Mouse (Mus musculus): ENCODE measurements at regions not wholly inside any gene's neighbourhood (a gene's known extent, or its start where the extent isn't known, plus 50 kb on each side); places are given as distances from the start of the nearest gene placed in this dataset.

DNA sequence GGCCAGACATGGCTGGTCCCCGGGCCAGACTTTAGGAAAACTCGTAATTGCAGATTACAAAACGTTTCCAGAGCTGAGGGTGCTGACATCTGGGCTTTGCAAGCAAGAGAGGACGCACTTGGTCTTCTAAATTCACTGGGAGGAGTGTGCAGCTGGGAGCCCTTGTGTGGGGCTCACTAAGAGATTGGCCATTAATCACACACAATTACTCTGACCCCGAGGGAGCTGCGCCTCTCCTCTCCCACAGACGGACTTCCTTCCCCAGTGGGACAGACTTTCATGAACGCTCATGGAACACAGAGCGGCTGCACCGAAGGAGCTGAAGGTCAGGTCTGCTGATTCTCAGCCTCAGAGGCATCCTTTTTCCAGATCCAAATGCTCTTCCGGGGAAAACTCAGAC is 407.2 kb downstream of the Med13l start:
- DNase-seq (ENCODE audit: extremely low spot score, low read depth, low spot score), result no peak

DNA sequence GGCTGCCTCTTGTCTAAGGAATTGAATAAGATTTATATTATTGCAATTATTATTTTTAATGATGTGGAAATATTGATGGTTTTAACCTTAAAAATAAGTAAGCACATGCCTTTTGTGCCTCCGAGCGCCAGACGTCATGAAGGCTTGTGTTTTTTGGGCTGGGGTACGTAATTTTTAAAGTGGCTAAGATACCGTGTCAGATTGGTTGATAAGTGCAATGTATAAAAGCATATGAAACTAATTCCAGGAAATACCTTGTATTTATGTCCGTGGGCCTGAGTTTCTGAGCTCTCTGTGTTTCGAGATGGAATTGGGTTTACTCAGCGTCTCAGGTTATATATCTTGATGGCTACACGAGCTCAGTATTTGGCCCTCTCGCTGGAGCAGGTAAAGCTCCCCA is 414.7 kb downstream of the Med13l start:
- DNase-seq (ENCODE audit: extremely low spot score, low read depth, low spot score), result no peak

DNA sequence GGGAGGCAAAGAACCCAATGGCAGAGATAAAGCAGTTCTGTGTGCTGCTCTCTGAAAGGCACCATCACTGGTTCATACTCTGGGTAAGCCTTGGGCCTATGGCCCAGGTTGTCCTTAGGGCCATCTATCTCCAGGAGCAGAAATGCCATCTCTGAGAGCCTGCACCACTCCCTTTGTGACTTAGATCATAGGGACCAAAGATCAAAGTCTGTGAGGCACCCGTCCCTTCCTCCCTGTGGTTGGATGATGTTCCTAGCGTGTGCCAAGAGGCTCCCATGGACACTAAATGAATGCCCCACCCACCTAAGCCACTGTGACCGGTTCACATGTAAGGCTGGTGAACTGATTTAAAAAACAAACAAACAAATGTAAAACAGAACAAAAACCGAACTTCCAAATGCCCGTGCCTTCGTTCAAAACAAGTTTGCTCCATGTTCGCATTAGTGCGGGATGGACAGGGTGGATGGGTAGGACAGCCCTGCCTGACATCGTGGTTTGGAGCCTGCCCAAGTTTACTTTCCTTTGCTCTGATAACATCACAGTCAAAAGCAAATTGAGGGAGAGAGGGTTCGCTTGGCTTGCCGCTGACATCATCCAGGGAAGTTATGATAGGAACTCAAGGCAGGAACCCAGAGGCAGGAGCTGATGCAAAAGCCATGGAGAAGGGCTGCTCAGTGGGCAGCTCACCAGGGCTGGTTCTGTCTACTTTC is 418.6 kb downstream of the Med13l start:
- DNase-seq (ENCODE audit: extremely low spot score, low read depth, low spot score), result no peak

DNA sequence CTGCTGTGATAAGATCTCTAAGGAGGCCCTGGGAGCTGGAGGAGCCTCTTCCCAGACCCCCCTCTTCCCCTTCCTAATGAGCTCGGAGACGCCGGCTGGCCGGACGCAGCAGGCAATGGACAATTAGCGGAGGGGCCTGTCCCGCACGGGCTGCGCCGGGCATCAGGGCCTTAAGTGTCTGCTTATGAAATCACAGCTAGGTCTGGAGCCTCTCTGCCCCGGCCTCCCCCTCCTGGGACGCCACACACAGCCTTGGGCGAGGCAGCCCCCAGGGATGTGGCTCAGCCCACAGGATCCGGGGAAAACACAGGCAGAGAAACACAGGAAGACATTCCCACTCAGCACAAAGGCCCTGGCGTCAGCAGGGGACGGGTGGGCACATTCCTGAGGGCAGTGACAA is 420.6 kb downstream of the Med13l start:
- no peak for DNase-seq (ENCODE audit: extremely low spot score, low read depth, low spot score)

DNA sequence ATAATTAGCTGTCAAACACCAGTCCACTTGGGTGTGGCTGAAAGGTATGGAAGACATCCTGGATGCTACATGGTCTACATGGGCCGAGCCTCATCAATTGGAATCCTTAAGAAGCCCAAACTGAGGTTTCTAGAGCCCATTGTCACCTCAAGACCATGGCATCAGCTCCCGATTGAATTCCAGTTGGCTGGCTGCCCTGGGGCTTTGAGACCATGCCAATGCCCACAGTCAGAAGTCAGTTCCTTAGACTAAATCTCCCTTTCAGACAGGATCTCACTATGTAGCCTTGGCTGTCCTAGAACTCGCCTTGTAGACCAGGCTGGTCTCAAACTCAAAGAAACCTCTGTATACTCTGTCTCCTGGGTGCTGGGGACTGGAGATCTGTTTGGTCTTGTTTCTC is 423.8 kb downstream of the Med13l start:
- DNase-seq (ENCODE audit: extremely low spot score, low read depth, low spot score), result no peak

DNA sequence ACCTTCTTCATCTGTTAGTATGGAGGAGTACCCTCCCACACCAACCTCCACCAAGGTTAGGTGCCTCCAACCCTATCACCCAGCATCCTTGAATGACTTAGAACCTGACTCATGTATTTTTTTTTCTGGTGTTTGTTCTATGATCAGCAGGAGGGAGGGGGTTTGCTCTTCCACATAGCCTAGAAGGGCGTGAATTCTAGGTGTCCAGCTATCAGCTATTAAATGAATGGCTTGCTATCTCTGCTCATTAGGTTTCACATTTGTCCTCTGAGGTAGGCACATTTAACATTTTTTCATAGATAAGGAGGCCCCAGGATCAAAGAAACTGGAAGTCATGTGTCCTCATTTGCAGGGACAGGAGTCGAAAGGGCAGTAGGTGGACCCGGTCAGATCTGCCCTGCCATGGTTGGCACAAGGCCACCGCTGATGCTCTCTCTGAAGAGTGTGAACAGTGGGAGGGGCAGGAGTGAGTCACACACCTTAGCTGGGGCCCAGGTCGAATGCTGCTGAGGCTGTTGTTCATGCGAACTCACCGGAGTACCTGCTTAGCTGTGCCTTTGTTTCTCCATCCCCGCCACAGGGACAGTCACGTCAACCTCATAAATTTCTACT is 424.4 kb downstream of the Med13l start:
- DNase-seq (ENCODE audit: extremely low spot score, low read depth, low spot score), result no peak

DNA sequence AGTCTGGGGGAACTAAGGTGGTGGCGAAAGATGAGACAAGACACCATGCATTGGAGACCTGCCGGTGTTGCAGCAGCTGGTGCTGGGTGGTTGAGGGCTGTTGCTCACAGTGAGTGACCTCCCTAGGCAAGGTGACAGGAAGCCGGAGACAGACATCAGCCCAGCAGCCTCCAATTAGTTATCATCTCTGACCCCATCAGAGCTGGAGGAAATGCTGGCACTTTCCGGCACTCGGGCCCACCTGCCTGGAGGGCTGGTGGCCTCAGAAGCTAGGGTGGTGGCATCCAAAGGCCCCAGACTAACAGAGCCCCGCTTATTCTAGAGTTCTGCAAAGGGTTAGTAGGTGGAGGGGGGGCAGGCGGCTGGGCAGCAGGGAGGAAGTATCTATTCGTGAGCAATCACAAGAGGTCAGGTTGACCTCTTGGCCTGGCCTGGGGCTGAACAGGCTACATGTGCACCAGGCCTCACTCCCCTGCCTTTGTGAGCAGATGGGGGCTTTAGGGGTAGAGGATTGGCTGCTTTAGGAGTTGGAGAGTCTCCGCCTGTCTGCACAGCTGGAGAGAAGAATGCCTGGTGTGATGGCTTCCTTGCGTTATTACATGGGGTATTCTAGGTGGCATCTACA is 427.0 kb downstream of the Med13l start:
- no peak for DNase-seq (ENCODE audit: extremely low spot score, low read depth, low spot score)

DNA sequence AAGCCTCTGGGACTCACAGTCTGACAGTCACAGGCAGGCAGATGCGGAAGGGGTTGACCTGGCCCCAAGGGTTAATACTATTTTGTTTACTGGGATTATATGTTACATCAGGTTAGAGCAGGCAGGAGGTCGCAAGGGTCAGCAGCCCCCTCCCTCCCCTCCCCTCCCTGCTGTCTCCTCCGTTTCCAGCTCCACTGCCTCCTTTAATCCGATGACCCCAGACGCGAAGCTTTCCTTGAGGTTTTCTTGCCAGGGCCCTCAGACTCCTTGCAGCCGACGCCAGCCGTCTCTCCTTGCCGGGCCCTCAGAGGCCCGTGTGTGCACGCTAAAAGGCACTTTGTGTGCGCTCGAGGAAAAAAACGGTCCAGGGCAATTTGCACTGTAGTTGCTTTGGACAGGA is 438.6 kb downstream of the Med13l start:
- no peak for DNase-seq (ENCODE audit: extremely low spot score, low read depth, low spot score)

DNA sequence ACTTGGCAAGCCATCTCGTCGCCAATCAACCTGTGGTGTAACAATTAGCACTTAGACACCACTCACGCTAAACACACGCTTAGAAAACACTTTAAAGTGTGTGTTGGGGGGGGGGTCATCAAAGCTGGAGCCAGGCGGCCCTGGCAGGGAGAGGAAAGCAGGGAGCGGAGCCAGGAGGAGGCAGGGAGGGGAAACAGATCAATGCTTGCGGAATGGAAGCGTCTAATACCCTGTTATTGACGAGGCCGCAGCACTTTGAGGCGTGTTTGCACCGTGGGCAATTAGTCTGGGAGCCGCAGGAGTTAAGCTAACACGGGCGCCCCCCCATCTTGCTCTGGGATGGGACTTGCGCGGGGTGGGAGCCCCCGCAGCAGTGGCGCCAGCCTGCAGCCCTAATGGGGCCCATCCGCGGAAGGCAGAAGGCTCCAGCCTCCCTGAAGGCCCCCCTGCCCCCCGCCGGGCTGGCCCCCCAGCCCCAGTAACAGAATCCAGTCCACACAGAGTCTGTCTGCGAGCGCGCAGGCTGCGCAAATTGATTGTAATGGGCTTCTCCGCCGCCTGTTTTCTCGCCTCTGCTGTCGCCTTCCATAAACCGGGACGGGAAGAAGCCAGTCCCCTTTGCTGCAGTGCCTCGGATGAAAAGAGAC is 445.5 kb downstream of the Med13l start:
- DNase-seq (ENCODE audit: extremely low spot score, low read depth, low spot score), result no peak

DNA sequence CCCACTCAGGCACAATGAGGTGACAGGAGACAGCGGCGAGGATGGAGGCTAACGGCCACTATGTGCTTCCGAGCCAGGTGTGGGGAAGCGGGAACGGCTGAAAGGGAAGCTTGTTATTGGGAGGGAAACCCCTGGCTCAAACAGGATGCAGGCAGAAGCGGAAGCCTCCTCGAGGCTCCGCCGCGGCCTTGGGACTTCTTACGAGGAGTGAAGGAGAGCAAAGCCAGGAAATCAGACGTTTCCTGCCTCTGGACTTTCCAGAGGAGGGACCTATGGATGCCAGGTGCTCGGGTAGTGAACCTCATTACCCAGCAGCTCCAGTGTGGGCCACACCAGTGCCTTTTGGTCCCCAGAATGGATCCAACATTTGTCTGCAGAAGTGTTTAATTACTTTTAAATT is 449.6 kb downstream of the Med13l start:
- DNase-seq (ENCODE audit: extremely low spot score, low read depth, low spot score), result no peak

DNA sequence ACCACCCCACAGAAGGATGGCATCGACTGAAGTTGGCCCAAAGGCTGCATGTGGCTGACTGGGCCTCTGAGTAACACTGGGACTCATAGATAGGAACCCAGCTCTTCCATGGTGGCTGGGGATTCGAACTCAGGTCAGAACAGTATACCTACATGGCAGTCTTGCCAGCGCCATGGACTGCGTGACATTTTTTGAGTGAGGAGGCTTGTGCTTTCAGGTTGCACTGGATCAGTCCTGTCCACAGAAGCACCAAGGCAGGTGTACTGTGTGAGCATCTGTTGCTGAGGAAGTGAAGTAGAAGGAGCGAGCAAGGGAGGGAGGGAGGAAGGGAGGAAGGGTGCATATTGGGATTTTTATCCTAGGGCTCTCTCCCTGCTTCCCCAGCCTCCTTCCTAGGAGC is 454.7 kb downstream of the Med13l start:
- no peak for DNase-seq (ENCODE audit: extremely low spot score, low read depth, low spot score)

DNA sequence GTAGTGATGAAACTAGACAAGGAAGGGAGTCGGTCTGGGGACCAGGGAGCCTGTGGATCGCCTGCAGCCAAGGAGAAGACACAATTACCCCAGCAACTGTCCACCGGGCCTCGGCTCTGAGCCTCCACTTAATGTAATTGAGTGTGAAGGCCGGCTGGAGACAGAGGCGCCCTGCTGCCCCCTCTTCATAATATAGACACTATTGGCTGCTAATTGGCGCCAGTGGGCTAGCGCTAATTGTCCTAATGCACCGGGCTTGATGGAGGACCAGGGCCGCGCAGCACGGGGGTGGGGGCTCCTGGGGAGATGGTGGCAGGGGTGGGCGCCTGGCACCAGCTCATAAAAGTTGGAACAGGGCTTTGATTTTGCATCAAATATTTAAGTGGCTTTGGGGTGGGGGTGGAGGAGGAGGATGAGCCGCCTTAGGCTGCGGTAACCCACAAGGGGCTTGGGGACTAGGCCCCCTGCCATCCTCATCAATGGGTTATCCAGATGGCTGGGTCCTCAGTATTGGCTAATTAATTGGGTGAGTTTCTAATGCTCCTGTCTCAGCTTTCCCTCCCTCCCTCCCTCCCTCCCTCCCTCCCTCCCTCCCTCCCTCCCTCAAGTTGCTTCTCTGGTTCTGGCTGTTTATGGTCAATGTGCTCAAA is 455.3 kb downstream of the Med13l start:
- no peak for DNase-seq (ENCODE audit: extremely low spot score, low read depth, low spot score)

DNA sequence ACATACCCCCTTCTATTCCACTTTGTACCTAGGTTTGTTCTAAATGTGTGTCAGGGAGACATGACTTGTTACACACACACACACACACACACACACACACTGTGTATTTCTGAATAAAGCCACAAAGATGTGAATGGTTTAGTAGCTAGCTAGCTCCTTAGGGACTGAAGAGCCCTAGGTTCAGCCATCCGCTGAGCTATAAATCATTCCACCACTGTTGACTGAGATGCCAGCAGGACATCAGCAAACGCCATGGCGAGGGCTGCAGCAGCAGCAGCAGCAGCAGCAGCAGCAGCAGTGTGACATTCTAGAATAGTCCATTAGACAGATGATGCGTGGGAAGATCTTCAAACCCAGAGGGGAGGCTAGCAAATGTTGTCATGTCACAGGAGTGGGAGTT is 455.9 kb downstream of the Med13l start:
- DNase-seq (ENCODE audit: extremely low spot score, low read depth, low spot score), result no peak

DNA sequence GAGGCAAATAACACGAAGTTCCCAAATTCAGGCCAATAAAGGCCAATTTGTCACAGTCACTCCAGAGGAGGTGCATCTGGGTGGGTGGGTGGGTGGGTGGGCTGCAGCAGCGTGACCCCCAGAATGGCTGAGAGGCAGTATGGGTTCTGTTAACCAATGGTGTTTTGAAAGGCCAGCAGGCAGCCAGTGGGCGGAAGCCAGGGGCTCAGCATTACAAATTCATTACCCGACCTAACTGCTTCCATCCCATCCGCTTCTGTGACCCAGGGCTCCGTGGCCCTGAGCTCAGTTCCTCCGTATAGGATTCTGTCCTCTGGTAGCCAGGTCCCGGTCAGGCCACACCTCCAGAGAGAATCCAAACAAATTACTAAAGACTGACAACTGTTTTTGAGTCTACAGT is 463.5 kb downstream of the Med13l start:
- DNase-seq (ENCODE audit: extremely low spot score, low read depth, low spot score), result no peak

DNA sequence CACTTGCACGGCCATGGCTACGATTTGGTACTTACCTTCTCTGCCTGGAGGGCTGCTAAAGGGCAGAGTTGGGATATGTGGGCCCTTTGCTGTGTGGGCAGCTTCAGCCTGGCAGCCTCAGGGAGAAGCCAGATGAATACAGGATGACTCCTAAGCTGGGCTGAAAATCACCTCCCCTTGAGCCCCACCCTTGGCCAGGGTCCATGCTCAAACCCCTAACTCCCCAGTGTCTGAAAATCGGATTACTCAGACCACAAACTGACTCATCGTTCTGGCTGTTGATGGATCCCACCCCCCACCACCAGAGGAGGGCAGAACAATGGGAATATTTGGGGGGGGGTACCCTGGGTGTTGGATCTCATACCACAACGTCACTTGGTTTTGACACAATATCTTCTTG is 471.6 kb downstream of the Med13l start:
- no peak for DNase-seq (ENCODE audit: extremely low spot score, low read depth, low spot score)

DNA sequence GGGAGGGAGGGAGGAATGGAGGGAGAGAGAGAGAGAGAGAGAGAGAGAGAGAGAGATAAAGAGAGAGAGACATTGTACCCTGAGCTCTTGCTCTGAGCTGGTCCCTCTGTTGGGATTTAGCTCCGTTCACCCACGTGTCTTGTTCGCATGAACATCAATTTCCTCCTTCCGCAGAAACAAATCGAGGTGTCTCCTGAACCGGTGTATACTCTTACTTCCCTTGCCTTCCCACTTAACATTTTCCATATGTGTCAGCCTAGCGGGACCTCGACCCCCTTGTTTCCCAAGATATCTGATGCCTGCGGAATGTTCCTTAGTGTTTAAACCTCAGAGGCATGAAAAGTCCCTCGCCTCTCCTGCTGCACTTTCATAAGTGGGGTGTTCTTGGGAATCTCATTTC is 484.1 kb downstream of the Med13l start:
- no peak for DNase-seq (ENCODE audit: extremely low spot score, low read depth, low spot score)

DNA sequence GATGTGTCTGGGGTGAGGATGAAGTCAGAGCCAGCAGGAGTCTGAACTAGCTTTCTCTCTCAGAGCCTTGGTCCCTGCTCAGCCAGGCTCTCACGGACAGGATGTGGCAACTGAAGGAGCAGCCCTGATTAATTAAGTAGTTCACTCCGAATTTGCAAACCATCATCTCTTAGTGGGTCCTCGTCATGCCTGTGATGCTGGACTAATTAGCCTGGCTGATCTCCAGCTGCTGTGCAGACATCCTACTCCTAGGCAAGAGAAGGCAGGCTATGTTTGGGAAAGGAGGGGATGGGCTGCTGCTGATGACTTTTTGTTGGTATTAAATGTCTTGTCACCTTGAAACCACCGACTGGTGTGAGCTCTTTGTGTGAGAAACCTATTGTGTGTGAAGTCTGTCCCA is 487.1 kb downstream of the Med13l start:
- DNase-seq (ENCODE audit: extremely low spot score, low read depth, low spot score), result no peak

DNA sequence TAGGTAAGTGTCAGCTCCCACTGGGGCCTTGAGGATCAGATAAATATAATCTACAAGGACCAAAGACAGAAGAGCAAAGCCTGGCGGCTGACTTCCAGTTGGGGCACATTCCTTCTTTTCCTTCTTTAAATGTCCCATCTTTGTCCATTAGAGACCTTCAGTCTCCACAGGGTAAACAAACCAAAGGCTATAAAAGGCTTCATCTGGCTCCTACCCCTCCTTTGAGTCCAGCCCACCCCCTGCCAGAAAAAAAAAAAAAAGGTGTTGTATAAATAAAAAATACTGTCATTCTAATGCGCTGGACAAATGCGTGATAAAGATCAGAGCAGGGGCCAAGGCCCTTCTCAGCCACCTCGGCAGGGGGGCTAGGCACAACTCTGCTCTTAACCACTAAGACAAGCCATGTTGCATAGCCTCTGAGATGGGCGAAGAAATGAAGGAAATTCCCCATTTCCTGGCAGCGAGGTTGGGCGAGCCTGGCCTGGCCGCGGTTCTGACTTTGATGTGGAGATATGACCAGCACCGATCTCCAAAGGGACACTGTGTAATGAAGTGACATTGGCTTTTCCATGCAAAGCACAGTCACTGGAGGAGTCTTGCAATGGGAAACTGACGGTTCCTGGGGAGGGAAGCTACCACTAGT is 492.0 kb downstream of the Med13l start:
- DNase-seq (ENCODE audit: extremely low spot score, low read depth, low spot score), result no peak

DNA sequence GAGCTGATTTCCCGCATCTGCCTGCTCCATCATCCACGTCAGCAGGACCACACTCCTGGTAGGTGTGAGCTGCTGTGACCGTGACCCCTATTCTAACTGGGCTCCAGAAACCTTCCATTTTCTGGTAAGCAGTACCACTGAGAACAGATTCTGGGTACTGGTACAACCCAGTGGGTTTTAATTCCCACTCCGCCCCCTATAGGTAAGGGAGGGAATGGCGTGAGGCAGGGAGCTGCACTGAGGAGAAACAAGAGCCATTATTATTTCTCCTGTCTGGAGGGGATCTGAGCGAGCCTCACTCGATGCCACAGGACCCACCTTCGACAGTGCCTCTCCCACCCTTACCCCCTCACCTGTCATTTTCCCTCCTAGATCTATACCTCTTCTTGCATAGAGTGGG is 493.3 kb downstream of the Med13l start:
- DNase-seq (ENCODE audit: extremely low spot score, low read depth, low spot score), result no peak

DNA sequence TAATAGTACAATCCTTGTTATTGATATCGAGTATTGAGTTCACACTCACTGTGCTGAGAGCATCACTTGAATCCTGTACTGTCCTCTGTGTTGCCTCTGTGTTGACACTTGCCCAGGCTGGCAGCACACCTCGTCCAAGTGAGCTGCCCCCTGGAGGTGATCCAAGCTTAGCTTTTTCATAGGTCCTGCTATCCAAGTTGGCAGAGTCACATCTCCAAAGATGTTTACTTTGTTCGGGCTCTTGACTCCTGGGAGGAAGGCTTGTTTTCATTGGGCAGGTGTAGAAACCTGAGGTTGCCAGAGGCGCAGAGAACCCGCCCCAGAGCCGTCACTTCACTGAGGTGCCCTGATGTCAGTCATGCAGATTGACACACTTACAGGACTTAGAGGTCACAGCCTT is 493.9 kb downstream of the Med13l start:
- DNase-seq (ENCODE audit: extremely low spot score, low read depth, low spot score), result no peak

DNA sequence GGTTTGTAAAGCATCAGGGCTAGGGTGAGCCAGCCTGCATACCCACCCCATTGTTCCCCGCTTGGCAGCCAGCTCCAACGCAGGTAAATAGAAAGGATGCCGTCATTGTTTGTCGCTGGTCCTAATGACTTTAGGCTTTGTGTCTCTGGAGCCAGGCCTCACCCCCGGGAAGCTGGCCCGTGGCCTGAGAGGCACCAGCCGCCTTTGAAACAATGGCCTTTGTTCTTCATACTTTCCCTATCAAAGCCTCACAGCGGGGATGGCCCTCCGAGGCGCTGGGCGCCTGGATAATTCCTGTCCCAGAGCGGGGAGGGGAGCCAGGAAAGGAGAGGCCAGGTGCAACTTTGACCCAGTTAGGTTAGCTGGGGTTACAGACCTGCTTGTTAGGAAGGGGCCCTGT is 495.0 kb downstream of the Med13l start:
- no peak for DNase-seq (ENCODE audit: extremely low spot score, low read depth, low spot score)

Data from hindlimb bud, embryonic 11.5 days (tissue).